ENCODE assay signal across 8 mouse cellular contexts in genomic region chr2:165914298-165914697, GRCm38 (mm10). TPM values are rescaled to one million over a fixed set of nuclear protein-coding genes. Genes with fewer than 3 reads are reported as not detected.
DNase-seq lines count a peak whose midpoint lies in the region; ATAC-seq lines count a peak whose summit lies in the region.

No protein-coding gene starts in this region.

- peak; percentile 64 for ATAC-seq in intestine, embryonic 16.5 days
- 0 out of 2 replicates have a peak, but pooled peaks have one; percentile 44 for ATAC-seq in midbrain, embryonic 11.5 days (ENCODE audit: low FRiP score)
- ATAC-seq in activated CD4-positive, CD25-positive, alpha-beta regulatory T cell, adult 4 months: no peak

- H3K4me3 ChIP-seq in intestine, embryonic 16.5 days (ENCODE audit: low read length): no peak overlapping the region
- H3K4me3 ChIP-seq in midbrain, embryonic 11.5 days (ENCODE audit: low read depth, low read length): no peak overlapping the region

- no peaks in the 10 kb centered on the region for H3K27me3 ChIP-seq in intestine, embryonic 16.5 days (replicated peaks; ENCODE audit: control insufficient read depth, insufficient read depth, low read length)
- no peaks in the 10 kb centered on the region for H3K27me3 ChIP-seq in midbrain, embryonic 11.5 days (ENCODE audit: control insufficient read depth, insufficient read depth, low read length)

- WGBS in intestine, embryonic 16.5 days: 23% methylated on average over 11 of the region's 11 CpGs
- 30% methylated on average over 11 of the region's 11 CpGs for WGBS in midbrain, embryonic 11.5 days

- no peak overlapping the region for H3K9ac ChIP-seq in intestine, embryonic 16.5 days (ENCODE audit: low read depth, low read length)
- H3K9ac ChIP-seq in midbrain, embryonic 11.5 days (ENCODE audit: low read length): no peak overlapping the region

- H3K27ac ChIP-seq in intestine, embryonic 16.5 days (ENCODE audit: low read length): no peak overlapping the region
- no peak overlapping the region for H3K27ac ChIP-seq in midbrain, embryonic 11.5 days (ENCODE audit: low read depth, low read length)

- H3K4me1 ChIP-seq in intestine, embryonic 16.5 days (ENCODE audit: control insufficient read depth, insufficient read depth, low read length): peaks cover 9% of the 10 kb centered on the region
- no peaks in the 10 kb centered on the region for H3K4me1 ChIP-seq in midbrain, embryonic 11.5 days (ENCODE audit: control insufficient read depth, insufficient read depth, low read length)

- no peak overlapping the region for H3K4me2 ChIP-seq in intestine, embryonic 16.5 days (ENCODE audit: low read depth, low read length)
- H3K4me2 ChIP-seq in midbrain, embryonic 11.5 days: no peak overlapping the region

- no peaks in the 10 kb centered on the region for H3K36me3 ChIP-seq in intestine, embryonic 16.5 days (ENCODE audit: control insufficient read depth, insufficient read depth, low read length)
- H3K36me3 ChIP-seq in midbrain, embryonic 11.5 days (ENCODE audit: control insufficient read depth, insufficient read depth, low read length): no peaks in the 10 kb centered on the region

- intact Hi-C loops in left cerebral cortex, postnatal 36 days (cut with DNase I): loop anchor here (1.0 to 10.0 kb wide), 4 partner anchors 95 to 389 kb away; no protein-coding TSS in a partner anchor

- no peaks in the 10 kb centered on the region for H3K9me3 ChIP-seq in intestine, embryonic 16.5 days (ENCODE audit: control insufficient read depth, low read length)
- no peaks in the 10 kb centered on the region for H3K9me3 ChIP-seq in midbrain, embryonic 11.5 days (ENCODE audit: control insufficient read depth, low read length)

- peak; percentile 91 for DNase-seq in adrenal gland, adult 8-10 months
- peak; percentile 80 for DNase-seq in embryo, embryonic 11.5 days (ENCODE audit: low read depth, low spot score)
- peak; percentile 91 to 94 for DNase-seq in gastrocnemius, postnatal 4 days (ENCODE audit: low spot score in 2 of 2)
- peak; percentile 87 to 91 for DNase-seq in left cerebral cortex, postnatal 36 days (ENCODE audit: low spot score in 2 of 2)
- peak; percentile 99 for DNase-seq in midbrain, embryonic 11.5 days (ENCODE audit: low spot score, missing footprints)
- DNase-seq in skeletal muscle tissue, adult 2 months (ENCODE audit: low read depth, low spot score): peak; percentile 93

RNA-seq across cellular contexts. Expression of gene Zmynd8, which starts 15.5 kb away (rescaled TPM):
- 10 to 100 TPM; 51.7 to 94.5 (median 70.6) TPM for total RNA-seq in adrenal gland, adult 8-10 months (2022)
- total RNA-seq in gastrocnemius, postnatal 4 days (2021): 10 to 100 TPM; 39.0 to 39.6 TPM
- 57.3 and 61.6 TPM in 2 replicates for polyA plus RNA-seq in intestine, embryonic 16.5 days (2015; fragmentation: Nextera tagmentation; extraction: Ambion mirVana)
- 100 to 1,000 TPM; 119 to 184 TPM for total RNA-seq in left cerebral cortex, postnatal 36 days (2021)
- 43.1 and 45.6 TPM in 2 replicates for polyA plus RNA-seq in midbrain, embryonic 11.5 days (2014; fragmentation: Nextera tagmentation; extraction: Ambion mirVana)
- polyA plus RNA-seq in activated CD4-positive, CD25-positive, alpha-beta regulatory T cell, adult 4 months (2017; shearing (Covaris generic)): 10 to 100 TPM; 41.1 to 48.5 TPM
